Mouse (Mus musculus): Measurements from ENCODE around the gene Ankfy1.
"Not testable (repeated sequence)": the region's sequence is repeated elsewhere in the genome, so short reads cannot be mapped to it uniquely, and the experiment has no call there.

Ankfy1 gene

DNA sequence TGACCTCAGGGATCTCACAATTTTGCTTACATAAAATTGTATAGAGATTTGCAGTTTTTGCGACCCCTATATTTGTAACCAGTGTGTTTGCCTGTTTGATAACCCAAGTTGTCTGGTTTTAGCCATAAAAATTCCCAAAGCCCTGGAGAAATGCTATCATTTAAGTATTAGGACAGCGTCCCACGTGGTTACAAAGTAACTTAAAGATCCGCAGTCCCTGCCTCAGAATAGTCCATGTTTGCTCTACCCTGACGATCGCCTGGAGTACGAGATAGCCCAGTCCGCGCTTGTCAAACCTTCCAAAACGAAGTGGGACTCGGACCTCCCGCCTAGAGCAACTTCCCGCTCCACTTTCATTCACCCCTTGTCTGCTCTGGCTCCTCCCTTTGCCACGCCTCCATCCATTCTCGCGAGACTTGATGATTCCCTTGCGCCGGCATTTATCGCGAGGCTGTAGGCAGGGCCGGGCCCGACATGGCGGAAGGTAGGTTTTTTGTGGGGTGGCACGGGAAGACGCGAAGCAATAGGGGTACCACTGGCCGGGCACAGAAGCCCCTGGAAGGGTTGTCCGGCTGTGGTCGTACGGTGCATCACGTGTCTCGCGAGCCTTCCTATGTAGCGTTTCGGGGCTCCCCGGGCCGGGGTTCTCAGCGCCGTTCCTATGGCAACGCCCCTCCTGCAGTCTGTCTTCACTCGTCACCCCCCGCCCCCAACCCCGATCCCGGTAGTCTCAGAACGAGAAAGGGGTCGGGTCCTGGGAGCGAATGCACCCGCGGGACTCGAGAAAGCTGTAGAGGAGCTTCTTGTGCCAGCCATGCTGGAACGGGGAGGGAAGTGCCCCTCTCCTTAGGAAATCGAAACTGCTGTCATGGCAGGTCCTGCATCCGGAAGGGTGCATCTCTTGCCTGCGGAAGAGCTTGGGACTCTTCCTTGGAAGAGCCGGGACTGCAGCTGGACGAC is at the start of gene Ankfy1:
TSS of gene Ankfy1 (plus strand) at position 456 of the 960 bp plus-strand sequence.
- DNase-seq (ENCODE audit: low read depth) = peak; percentile 98

- no peak for DNase-seq (ENCODE audit: low read depth)
Measured at GRCm38 (mm10) chr11:72642730-72643129, 47.1 kb upstream of the Ankfy1 start.

- no peak for DNase-seq (ENCODE audit: low read depth)
Measured at GRCm38 (mm10) chr11:72645386-72645785, 44.4 kb upstream of the Ankfy1 start.

GRCm38 (mm10) chr11:72650347-72650746 is 39.5 kb upstream of the Ankfy1 start:
- DNase-seq (ENCODE audit: low read depth) = no peak

GRCm38 (mm10) chr11:72659918-72660317 is 29.9 kb upstream of the Ankfy1 start:
- no peak for DNase-seq (ENCODE audit: low read depth)

GRCm38 (mm10) chr11:72660359-72660758 is 29.4 kb upstream of the Ankfy1 start:
- DNase-seq (ENCODE audit: low read depth) = no peak

GRCm38 (mm10) chr11:72664641-72665040 is 25.2 kb upstream of the Ankfy1 start:
- DNase-seq (ENCODE audit: low read depth) = no peak

- DNase-seq (ENCODE audit: low read depth) = no peak
Measured at GRCm38 (mm10) chr11:72670634-72671033, 19.2 kb upstream of the Ankfy1 start.

- DNase-seq (ENCODE audit: low read depth) = no peak
Measured at GRCm38 (mm10) chr11:72671294-72671988, 18.4 kb upstream of the Ankfy1 start.

GRCm38 (mm10) chr11:72672438-72672837 is 17.4 kb upstream of the Ankfy1 start:
- no peak for DNase-seq (ENCODE audit: low read depth)

- DNase-seq (ENCODE audit: low read depth) = no peak
Measured at GRCm38 (mm10) chr11:72675280-72675679, 14.5 kb upstream of the Ankfy1 start.

DNA sequence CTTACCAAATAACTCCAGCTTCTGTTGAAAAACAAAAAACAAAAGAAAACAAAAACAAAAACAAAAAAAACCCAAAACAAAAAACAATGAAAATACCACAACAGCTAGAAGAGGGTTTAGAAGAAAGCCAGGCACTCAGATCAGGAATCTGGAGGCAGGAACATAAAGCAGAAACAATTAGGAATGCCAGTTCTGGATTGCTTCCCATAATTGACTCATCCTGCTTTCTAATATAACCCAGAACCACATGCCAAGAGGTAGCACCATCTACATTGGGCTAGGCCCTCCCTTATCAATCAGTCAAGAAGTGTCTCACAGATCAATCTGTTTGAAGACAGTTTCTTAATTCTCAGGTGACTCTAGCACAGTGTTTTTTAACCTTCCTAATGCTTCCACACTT is 9.1 kb upstream of the Ankfy1 start:
- no peak for DNase-seq (ENCODE audit: low read depth)

DNA sequence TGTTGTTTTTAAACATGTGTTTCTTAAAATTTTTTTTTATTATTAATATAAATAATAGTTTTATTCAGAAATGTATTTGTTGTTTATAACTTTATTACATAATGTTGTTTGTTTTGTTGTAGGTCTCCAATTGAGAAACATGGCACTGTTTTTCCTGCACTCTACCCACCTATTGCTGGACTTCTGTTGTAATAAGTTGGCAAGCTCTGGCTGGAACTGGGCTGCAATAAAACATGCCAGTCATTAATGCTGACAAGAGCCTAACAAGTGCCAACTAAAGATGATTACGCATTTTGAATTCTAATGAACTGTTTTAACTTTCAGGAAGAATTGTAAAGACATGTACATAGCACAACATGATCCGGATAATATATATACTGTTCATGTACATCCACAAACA is 6.4 kb upstream of the Ankfy1 start:
- DNase-seq (ENCODE audit: low read depth) = no peak

GRCm38 (mm10) chr11:72686697-72687096 is 3.1 kb upstream of the Ankfy1 start:
- DNase-seq (ENCODE audit: low read depth) = no peak

DNA sequence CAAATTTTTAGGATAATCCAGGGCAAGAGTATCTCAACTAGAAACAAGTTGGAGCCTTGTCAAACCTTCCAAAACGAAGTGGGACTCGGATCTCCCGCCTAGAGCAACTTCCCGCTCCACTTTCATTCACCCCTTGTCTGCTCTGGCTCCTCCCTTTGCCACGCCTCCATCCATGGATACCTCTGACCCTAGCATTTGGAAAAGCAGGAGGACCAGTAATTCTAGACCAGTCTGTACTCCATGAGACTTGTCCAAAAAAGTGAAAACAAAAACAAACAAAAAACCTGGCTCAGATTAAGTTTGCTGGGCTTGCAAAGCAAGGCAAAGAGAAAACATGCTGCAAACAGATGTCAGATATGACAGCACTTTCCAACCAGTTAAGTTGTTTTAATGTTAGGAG is 1.6 kb upstream of the Ankfy1 start:
- no peak for DNase-seq (ENCODE audit: low read depth)

DNA sequence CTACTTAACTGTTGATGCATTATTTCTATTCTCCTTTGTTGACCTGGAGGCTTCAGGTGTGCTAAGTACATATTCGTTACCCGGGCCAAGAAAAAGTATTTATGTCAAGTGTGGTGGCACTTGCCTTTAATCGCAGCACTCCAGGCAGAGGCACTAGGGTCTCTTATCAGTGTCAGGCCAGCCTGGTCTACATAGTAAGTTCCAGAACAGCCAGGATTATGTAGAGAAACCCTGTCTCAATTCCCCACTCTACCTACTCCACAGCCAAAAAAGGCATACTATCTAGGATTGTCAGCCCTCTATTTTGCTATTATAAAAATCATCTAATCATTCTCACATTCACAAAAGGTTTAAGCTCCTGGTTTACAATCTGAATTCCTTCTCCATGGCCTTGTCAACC is 691 bp upstream of the Ankfy1 start:
- peak; percentile 78 for DNase-seq (ENCODE audit: low read depth)

- DNase-seq (ENCODE audit: low read depth) = no peak
Measured at GRCm38 (mm10) chr11:72692353-72692752, 2.5 kb downstream of the Ankfy1 start.

GRCm38 (mm10) chr11:72695025-72695424 is 5.2 kb downstream of the Ankfy1 start:
- no peak for DNase-seq (ENCODE audit: low read depth)

DNA sequence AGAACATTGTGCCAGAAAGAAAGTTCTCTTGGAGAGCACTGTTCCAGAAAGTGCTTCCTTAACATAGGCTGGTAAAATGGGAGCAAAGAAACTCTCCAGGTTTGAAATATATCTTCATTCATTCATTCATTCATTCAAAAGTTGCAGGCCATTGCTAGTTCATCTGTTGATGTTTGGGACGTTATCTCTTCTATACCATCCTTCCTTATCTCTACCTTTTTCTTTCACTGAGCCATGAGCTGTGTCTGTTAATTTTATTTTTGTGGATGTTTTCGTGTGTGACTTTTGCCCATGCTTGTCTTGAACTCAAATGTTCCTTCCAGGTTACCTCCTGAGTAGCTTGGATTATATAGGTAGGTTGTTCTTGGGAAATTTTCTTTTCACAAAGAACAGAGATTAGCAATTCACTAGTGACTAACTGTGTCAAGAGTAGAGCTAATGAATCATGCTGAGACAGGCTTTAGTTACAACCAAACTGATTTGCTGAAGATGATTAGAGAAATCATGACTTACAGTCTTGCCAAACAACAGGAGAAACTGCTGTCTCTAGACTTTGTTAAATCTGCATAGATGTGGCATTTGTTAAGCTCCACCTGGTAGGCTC is 6.7 kb downstream of the Ankfy1 start:
- no peak for DNase-seq (ENCODE audit: low read depth)

DNA sequence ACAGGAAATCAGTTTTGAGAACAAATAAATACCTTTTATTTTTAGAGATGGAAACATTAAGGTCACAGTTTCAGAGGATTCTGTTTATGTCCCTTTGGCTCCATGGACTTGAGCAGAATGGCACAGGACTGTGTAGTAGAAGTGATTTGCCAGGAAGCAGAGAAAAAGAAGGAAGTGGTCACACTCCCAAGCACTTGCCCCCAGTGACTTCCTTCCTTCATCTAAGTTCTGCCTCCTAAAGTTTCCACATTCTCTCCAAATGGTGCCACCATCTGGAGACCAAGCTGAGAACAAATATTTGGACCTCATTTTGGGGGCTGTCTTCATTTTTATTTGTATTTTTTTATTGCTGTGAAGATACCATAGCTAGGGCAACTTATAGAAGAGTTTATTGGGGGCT is 7.5 kb downstream of the Ankfy1 start:
- no peak for DNase-seq (ENCODE audit: low read depth)

DNA sequence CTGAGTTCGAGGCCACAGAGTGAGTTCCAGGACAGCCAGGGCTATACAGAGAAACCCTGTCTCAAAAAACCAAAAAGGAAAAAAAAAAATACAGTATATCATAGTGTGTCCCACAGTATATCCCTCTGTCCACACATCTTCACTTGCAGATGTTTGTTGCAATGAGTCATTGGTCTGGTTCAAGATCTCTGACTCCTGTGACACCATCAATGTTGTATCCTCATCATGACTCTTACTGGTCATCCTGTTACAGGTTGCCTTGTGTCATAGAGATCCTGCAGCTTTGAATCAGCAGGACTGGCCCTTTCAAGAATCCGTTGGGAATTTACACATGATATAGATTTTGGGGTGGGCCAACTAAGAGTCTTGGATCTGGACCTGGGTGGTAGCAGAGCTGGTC is 15.3 kb downstream of the Ankfy1 start:
- DNase-seq (ENCODE audit: low read depth) = not testable (repeated sequence)

DNA sequence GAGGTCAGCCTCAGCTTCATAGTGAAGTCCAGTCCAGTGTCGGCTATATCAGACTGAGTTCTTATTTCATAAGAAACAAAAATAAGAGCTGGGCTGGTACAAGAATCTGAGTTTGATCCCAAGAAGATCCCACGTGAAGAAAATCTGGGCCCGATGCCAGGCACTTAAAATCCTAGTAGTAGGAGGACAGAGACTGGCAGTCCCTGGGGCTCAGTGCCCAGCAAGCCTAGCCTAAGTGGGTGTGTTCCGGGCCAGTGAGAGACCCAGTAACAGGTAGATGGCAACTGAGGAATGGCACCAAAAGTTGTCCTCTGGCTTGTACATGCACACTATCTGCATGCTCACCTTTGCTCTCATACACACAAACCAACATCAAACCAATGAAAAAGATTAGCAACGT is 22.9 kb downstream of the Ankfy1 start:
- DNase-seq (ENCODE audit: low read depth) = no peak

GRCm38 (mm10) chr11:72718161-72718560 is 28.4 kb downstream of the Ankfy1 start:
- DNase-seq (ENCODE audit: low read depth) = no peak

Data from c-Kit-positive CD71-positive TER-119-negative erythroid progenitor cells, embryonic 14.5 days (primary cell).